In genomic region chr9:31072256-31072655, GRCm38 (mm10) we compare ENCODE assay signal across 30 mouse cellular contexts.
"Had no signal": no experiment of that assay in that cellular context is flagged by ENCODE, and none has a peak within 500 bp of the region (broad histone marks: within the 10 kb centered on the region; RNA-seq: fewer than 3 reads in every experiment).

No protein-coding gene starts in this region.

- ATAC-seq: liver, embryonic 12.5 days; liver, postnatal 0 days; lung, postnatal 0 days; midbrain, embryonic 13.5 days; midbrain, embryonic 15.5 days; midbrain, embryonic 16.5 days had no signal

- H3K4me1 ChIP-seq: limb, embryonic 10.5 days; limb, embryonic 12.5 days; limb, embryonic 13.5 days; limb, embryonic 15.5 days; liver, embryonic 12.5 days; liver, embryonic 13.5 days; liver, embryonic 15.5 days; lung, embryonic 15.5 days; midbrain, embryonic 10.5 days; midbrain, embryonic 12.5 days; midbrain, embryonic 13.5 days; midbrain, embryonic 15.5 days; neural tube, embryonic 12.5 days had no signal

- H3K27ac ChIP-seq: limb, embryonic 10.5 days; limb, embryonic 12.5 days; limb, embryonic 13.5 days; limb, embryonic 15.5 days; liver, embryonic 12.5 days; liver, embryonic 13.5 days; liver, embryonic 14.5 days; liver, embryonic 15.5 days; lung, embryonic 15.5 days; macrophage; midbrain, embryonic 10.5 days; midbrain, embryonic 12.5 days; midbrain, embryonic 13.5 days; midbrain, embryonic 15.5 days; neural tube, embryonic 12.5 days had no signal

- DNase-seq: left cerebral cortex, postnatal 4 days; liver; liver, embryonic 13.5 days; liver, postnatal 0 days; lung, adult 18-20 months; lung, adult 2 months; lung, embryonic 14.5 days; lung, postnatal 10 days; lung, postnatal 14 days; lung, postnatal 36 days; midbrain, embryonic 14.5 days had no signal

- H3K4me2 ChIP-seq: limb, embryonic 12.5 days; limb, embryonic 13.5 days; limb, embryonic 15.5 days; liver, embryonic 11.5 days; liver, embryonic 12.5 days; liver, embryonic 13.5 days; liver, embryonic 15.5 days; lung, embryonic 14.5 days; lung, embryonic 15.5 days; midbrain, embryonic 12.5 days; midbrain, embryonic 13.5 days; midbrain, embryonic 15.5 days; neural tube, embryonic 12.5 days had no signal

- H3K9me3 ChIP-seq: limb, embryonic 10.5 days; limb, embryonic 12.5 days; limb, embryonic 13.5 days; limb, embryonic 15.5 days; liver, embryonic 12.5 days; liver, embryonic 13.5 days; liver, embryonic 15.5 days; lung, embryonic 15.5 days; megakaryocyte, embryonic 14.5 days; midbrain, embryonic 10.5 days; midbrain, embryonic 12.5 days; midbrain, embryonic 13.5 days; midbrain, embryonic 15.5 days; neural tube, embryonic 12.5 days had no signal

- H3K27me3 ChIP-seq: limb, embryonic 12.5 days; limb, embryonic 13.5 days; limb, embryonic 15.5 days; liver, embryonic 12.5 days; liver, embryonic 13.5 days; liver, embryonic 15.5 days; lung, embryonic 15.5 days; megakaryocyte, embryonic 14.5 days; midbrain, embryonic 12.5 days; midbrain, embryonic 13.5 days; midbrain, embryonic 15.5 days; neural tube, embryonic 12.5 days had no signal

- H3K4me3 ChIP-seq: limb, embryonic 10.5 days; limb, embryonic 12.5 days; limb, embryonic 13.5 days; limb, embryonic 15.5 days; liver, embryonic 12.5 days; liver, embryonic 13.5 days; liver, embryonic 15.5 days; lung, embryonic 15.5 days; megakaryocyte, embryonic 14.5 days; midbrain, embryonic 10.5 days; midbrain, embryonic 12.5 days; midbrain, embryonic 13.5 days; midbrain, embryonic 15.5 days; myocyte; neural tube, embryonic 12.5 days had no signal

- H3K9ac ChIP-seq: limb, embryonic 12.5 days; limb, embryonic 13.5 days; limb, embryonic 15.5 days; liver, embryonic 12.5 days; liver, embryonic 13.5 days; liver, embryonic 14.5 days; liver, embryonic 15.5 days; liver, postnatal 0 days; lung, embryonic 14.5 days; lung, embryonic 15.5 days; midbrain, embryonic 12.5 days; midbrain, embryonic 13.5 days; midbrain, embryonic 15.5 days; neural tube, embryonic 12.5 days had no signal
